14 mouse cellular contexts compared by ENCODE assay signal in the genomic region with DNA sequence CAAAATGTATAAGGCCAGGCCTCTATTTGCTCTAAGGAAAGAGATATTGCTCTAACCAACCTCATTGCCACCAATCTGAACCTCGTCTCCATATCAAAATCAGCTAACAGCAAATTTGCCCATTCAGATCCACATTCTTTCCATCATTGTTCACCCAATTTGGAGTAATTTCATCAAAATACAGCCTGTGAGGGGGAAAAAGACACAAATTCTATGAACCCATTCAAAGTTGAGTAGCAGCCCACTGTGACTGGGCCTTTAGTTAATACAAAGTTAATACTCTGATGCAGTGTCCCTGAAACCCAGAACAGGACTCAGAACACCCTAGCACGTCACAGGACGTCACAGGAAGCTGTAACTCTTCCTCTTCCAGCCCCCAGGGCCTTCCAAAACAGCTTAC.
DNase-seq lines count a peak whose midpoint lies in the region; ATAC-seq and TF ChIP-seq lines count a peak whose summit lies in the region.
"Had no signal": no experiment of that assay in that cellular context is flagged by ENCODE, and none has a peak within 500 bp of the region (broad histone marks: within the 10 kb centered on the region; RNA-seq: fewer than 3 reads in every experiment).

No protein-coding gene starts in this region.

- H3K4me2 ChIP-seq in heart, embryonic 16.5 days (ENCODE audit: low read depth, low read length) = no peak overlapping the region
- H3K4me2 ChIP-seq in lung, embryonic 16.5 days (ENCODE audit: low read depth, low read length) = no peak overlapping the region
- no peak overlapping the region for H3K4me2 ChIP-seq in embryonic facial prominence, embryonic 11.5 days (ENCODE audit: low read depth, low read length)
- H3K4me2 ChIP-seq in limb, embryonic 12.5 days = peak overlapping the region; percentile 61
- no peak overlapping the region for H3K4me2 ChIP-seq in forebrain, embryonic 11.5 days (ENCODE audit: low read depth, low read length, severe bottlenecking)

- intact Hi-C loops in heart, postnatal 10 days (cut with DNase I) = loop anchor here (10.0 kb wide), 1 partner anchor 111 kb away; no protein-coding TSS in a partner anchor

- WGBS in heart, embryonic 16.5 days = 65% methylated on average over 3 of the region's 3 CpGs
- 53% methylated on average over 3 of the region's 3 CpGs for WGBS in lung, embryonic 16.5 days
- WGBS in lung, adult 2 months = 75% methylated on average over 3 of the region's 3 CpGs
- 29% methylated on average over 3 of the region's 3 CpGs for WGBS in embryonic facial prominence, embryonic 11.5 days
- 52% methylated on average over 3 of the region's 3 CpGs for WGBS in limb, embryonic 12.5 days
- 28% methylated on average over 3 of the region's 3 CpGs for WGBS in forebrain, embryonic 11.5 days

- H3K27ac ChIP-seq in heart, embryonic 16.5 days (ENCODE audit: low read length) = peak overlapping the region; percentile 7; the same call in 1 of the 2 replicates
- peak overlapping the region; percentile 91 for H3K27ac ChIP-seq in lung, embryonic 16.5 days (ENCODE audit: low read length)
- H3K27ac ChIP-seq in embryonic facial prominence, embryonic 11.5 days (replicated peaks; ENCODE audit: low read depth, low read length) = peak overlapping the region; percentile 87
- peak overlapping the region; percentile 95 for H3K27ac ChIP-seq in limb, embryonic 12.5 days
- H3K27ac ChIP-seq in forebrain, embryonic 11.5 days (ENCODE audit: low read depth, low read length) = no peak overlapping the region

- TF ChIP-seq CTCF in lung, adult 2 months (IDR thresholded peaks at IDR 0.05; ENCODE audit: insufficient read depth, low read length) = no peak

- no peaks in the 10 kb centered on the region for H3K36me3 ChIP-seq in heart, embryonic 16.5 days (ENCODE audit: control insufficient read depth, insufficient read depth)
- H3K36me3 ChIP-seq in lung, embryonic 16.5 days (ENCODE audit: control insufficient read depth, insufficient read depth, low read length) = no peaks in the 10 kb centered on the region
- no peaks in the 10 kb centered on the region for H3K36me3 ChIP-seq in embryonic facial prominence, embryonic 11.5 days (replicated peaks; ENCODE audit: control insufficient read depth, insufficient read depth, low read depth, low read length)
- no peaks in the 10 kb centered on the region for H3K36me3 ChIP-seq in limb, embryonic 12.5 days
- no peaks in the 10 kb centered on the region for H3K36me3 ChIP-seq in forebrain, embryonic 11.5 days (ENCODE audit: control insufficient read depth, insufficient read depth, low read length)
- H3K36me3 ChIP-seq: forebrain, embryonic 10.5 days; hindbrain, embryonic 10.5 days had no signal

- H3K9ac ChIP-seq in heart, embryonic 16.5 days (ENCODE audit: low read length) = no peak overlapping the region
- H3K9ac ChIP-seq in lung, embryonic 16.5 days (ENCODE audit: low read length) = no peak overlapping the region
- no peak overlapping the region for H3K9ac ChIP-seq in embryonic facial prominence, embryonic 11.5 days (replicated peaks; ENCODE audit: low read length)
- no peak overlapping the region for H3K9ac ChIP-seq in limb, embryonic 12.5 days (replicated peaks)
- no peak overlapping the region for H3K9ac ChIP-seq in forebrain, embryonic 11.5 days (ENCODE audit: low read length)
- H3K9ac ChIP-seq: liver, postnatal 0 days had no signal

- ATAC-seq in heart, embryonic 16.5 days (replicated peaks; ENCODE audit: extremely low read depth, insufficient read depth, low FRiP score) = no peak
- no peak for ATAC-seq in lung, embryonic 16.5 days (ENCODE audit: low read depth)
- 0 out of 2 replicates have a peak, but pooled peaks have one; percentile 41 for ATAC-seq in embryonic facial prominence, embryonic 11.5 days (replicated peaks; ENCODE audit: insufficient number of reproducible peaks, low FRiP score, low TSS enrichment, low read depth)
- no peak for ATAC-seq in limb, embryonic 12.5 days (ENCODE audit: insufficient number of reproducible peaks, insufficient read depth, low FRiP score, low TSS enrichment, low read depth)
- ATAC-seq in forebrain, embryonic 11.5 days (replicated peaks; ENCODE audit: low FRiP score) = no peak
- ATAC-seq: CD4-positive, CD25-positive, alpha-beta regulatory T cell, adult 4 months; liver, postnatal 0 days had no signal

- no peak overlapping the region for H3K4me3 ChIP-seq in heart, embryonic 16.5 days (ENCODE audit: low read length)
- H3K4me3 ChIP-seq in lung, embryonic 16.5 days (ENCODE audit: low read length) = no peak overlapping the region
- H3K4me3 ChIP-seq in lung, adult 2 months (replicated peaks; ENCODE audit: extremely low read depth, low read depth, low read length) = no peak overlapping the region
- no peak overlapping the region for H3K4me3 ChIP-seq in embryonic facial prominence, embryonic 11.5 days (ENCODE audit: low read depth, low read length)
- no peak overlapping the region for H3K4me3 ChIP-seq in limb, embryonic 12.5 days (replicated peaks)
- H3K4me3 ChIP-seq in forebrain, embryonic 11.5 days (ENCODE audit: low read depth, low read length) = no peak overlapping the region

- DNase-seq in heart, postnatal 10 days = no peak
- DNase-seq in lung, adult 2 months = no peak
- no peak for DNase-seq in embryonic facial prominence, embryonic 11.5 days (ENCODE audit: low spot score)
- no peak for DNase-seq in forebrain, embryonic 11.5 days (ENCODE audit: low spot score)
- no peak for DNase-seq in natural killer cell, adult 2 months (ENCODE audit: low spot score in 2 of 2)
- DNase-seq: cerebellum, postnatal 25 days; gastrocnemius, postnatal 25 days; liver, postnatal 0 days had no signal

- H3K4me1 ChIP-seq in heart, embryonic 16.5 days (ENCODE audit: control insufficient read depth, insufficient read depth, low read length) = peaks cover 3% of the 10 kb centered on the region
- peaks cover 16% of the 10 kb centered on the region for H3K4me1 ChIP-seq in lung, embryonic 16.5 days (replicated peaks; ENCODE audit: control insufficient read depth, insufficient read depth, low read length)
- no peaks in the 10 kb centered on the region for H3K4me1 ChIP-seq in lung, adult 2 months (ENCODE audit: control insufficient read depth, insufficient read depth, low read length)
- H3K4me1 ChIP-seq in embryonic facial prominence, embryonic 11.5 days (ENCODE audit: control insufficient read depth, insufficient read depth, low read length) = peaks cover 5% of the 10 kb centered on the region
- H3K4me1 ChIP-seq in limb, embryonic 12.5 days (replicated peaks) = peaks cover 25% of the 10 kb centered on the region
- peaks cover 3% of the 10 kb centered on the region; the same call in 1 of the 2 replicates for H3K4me1 ChIP-seq in forebrain, embryonic 11.5 days (replicated peaks; ENCODE audit: control insufficient read depth, insufficient read depth, low read length)

- TF ChIP-seq POLR2A in lung, adult 2 months (IDR thresholded peaks at IDR 0.05; ENCODE audit: borderline replicate concordance, extremely low read depth, low read depth, low read length) = no peak

- no peaks in the 10 kb centered on the region for H3K9me3 ChIP-seq in heart, embryonic 16.5 days (replicated peaks; ENCODE audit: control insufficient read depth, low read length)
- H3K9me3 ChIP-seq in lung, embryonic 16.5 days (ENCODE audit: control insufficient read depth, low read length) = no peaks in the 10 kb centered on the region
- H3K9me3 ChIP-seq in embryonic facial prominence, embryonic 11.5 days (replicated peaks; ENCODE audit: control insufficient read depth, low read length) = no peaks in the 10 kb centered on the region
- peaks cover 5% of the 10 kb centered on the region; the same call in 1 of the 2 replicates for H3K9me3 ChIP-seq in limb, embryonic 12.5 days
- H3K9me3 ChIP-seq in forebrain, embryonic 11.5 days (ENCODE audit: control insufficient read depth, low read length) = no peaks in the 10 kb centered on the region
- H3K9me3 ChIP-seq: forebrain, embryonic 10.5 days; hindbrain, embryonic 10.5 days had no signal

- H3K27me3 ChIP-seq in heart, embryonic 16.5 days (ENCODE audit: control insufficient read depth, insufficient read depth, low read length) = no peaks in the 10 kb centered on the region
- H3K27me3 ChIP-seq in lung, embryonic 16.5 days (ENCODE audit: control insufficient read depth, insufficient read depth, low read depth, low read length) = no peaks in the 10 kb centered on the region
- no peaks in the 10 kb centered on the region for H3K27me3 ChIP-seq in embryonic facial prominence, embryonic 11.5 days (ENCODE audit: control insufficient read depth, insufficient read depth, low read length)
- H3K27me3 ChIP-seq in limb, embryonic 12.5 days = no peaks in the 10 kb centered on the region
- H3K27me3 ChIP-seq in forebrain, embryonic 11.5 days (ENCODE audit: control insufficient read depth, insufficient read depth, low read length) = 0 out of 2 replicates have a peak, but pooled peaks cover 2% of the 10 kb centered on the region
